In the genomic region with DNA sequence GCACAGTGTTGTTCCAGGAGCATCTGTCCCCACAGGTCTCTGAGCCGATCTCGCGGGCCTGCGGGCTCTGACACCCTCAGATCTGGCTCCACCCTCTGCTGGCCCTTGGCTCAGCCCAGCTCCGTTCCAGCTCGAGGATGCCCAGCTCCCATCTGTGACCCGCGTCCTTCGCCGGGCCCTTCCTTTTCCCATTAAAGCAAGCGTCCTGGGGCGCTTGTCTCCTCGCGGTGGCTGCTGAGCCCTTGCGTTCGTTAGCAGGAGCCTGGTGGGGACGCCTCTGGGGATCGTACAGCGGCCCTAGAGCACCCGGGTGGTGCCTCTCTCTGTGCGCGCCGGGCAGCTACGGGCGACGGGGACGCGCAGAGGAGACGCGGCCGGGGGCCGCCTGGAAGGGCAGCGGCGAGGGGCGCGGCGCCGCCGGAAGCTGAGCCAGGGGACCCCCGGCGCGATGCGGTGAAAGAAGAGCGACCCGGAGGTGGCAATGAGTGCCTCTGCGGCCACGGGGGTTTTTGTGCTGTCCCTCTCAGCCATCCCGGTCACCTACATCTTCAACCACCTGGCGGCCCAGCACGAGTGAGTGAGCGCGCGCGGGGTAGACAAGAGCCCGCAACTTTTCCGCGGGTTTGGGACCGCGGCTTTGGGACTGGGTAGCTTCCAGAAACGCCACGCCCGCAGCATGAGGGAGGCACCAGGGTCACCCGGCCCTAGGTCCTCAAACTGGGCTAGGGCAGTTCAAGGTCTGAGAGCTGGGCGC, we compare ENCODE assay signal across 8 mouse cellular contexts. TPM values are rescaled to one million over a fixed set of nuclear protein-coding genes. Genes with fewer than 3 reads are reported as not detected.
DNase-seq lines count a peak whose midpoint lies in the region; ATAC-seq and TF ChIP-seq lines count a peak whose summit lies in the region.

Gene Tm6sf1 (plus strand): TSS at position 34 of the 754 bp plus-strand sequence.

- WGBS in forebrain, embryonic 16.5 days, result under 1% methylated on average over 64 of the region's 64 CpGs
- WGBS in hindbrain, embryonic 16.5 days, result 1% methylated on average over 50 of the region's 64 CpGs
- WGBS in limb, embryonic 14.5 days, result 1% methylated on average over 34 of the region's 64 CpGs
- under 1% methylated on average over 64 of the region's 64 CpGs for WGBS in midbrain, embryonic 15.5 days

- no peak for TF ChIP-seq POLR2A in limb, embryonic 14.5 days (IDR thresholded peaks at IDR 0.05; ENCODE audit: borderline replicate concordance, extremely low read depth, insufficient read depth, insufficient read length)

- DNase-seq in layer of hippocampus, adult 18-20 months (ENCODE audit: low spot score in 2 of 2), result peak in 1 of 2 experiments; percentile 19
- DNase-seq in layer of hippocampus, adult 11-12 months (ENCODE audit: low spot score), result no peak
- DNase-seq in adrenal gland, postnatal 25 days, result peak; percentile 40
- DNase-seq in limb, embryonic 14.5 days (ENCODE audit: low spot score), result no peak
- peak; percentile 34 to 44 for DNase-seq in thymus, adult 18-20 months

- peaks cover 16% of the 10 kb centered on the region for H3K4me1 ChIP-seq in forebrain, embryonic 16.5 days (replicated peaks; ENCODE audit: control insufficient read depth, insufficient read depth, low read length)
- H3K4me1 ChIP-seq in hindbrain, embryonic 16.5 days (ENCODE audit: control insufficient read depth, insufficient read depth, low read depth, low read length), result peaks cover 19% of the 10 kb centered on the region
- peaks cover 5% of the 10 kb centered on the region; the same call in 1 of the 2 replicates for H3K4me1 ChIP-seq in limb, embryonic 14.5 days (ENCODE audit: control insufficient read depth, insufficient read depth, low read length)
- peaks cover 22% of the 10 kb centered on the region for H3K4me1 ChIP-seq in midbrain, embryonic 15.5 days

- H3K27me3 ChIP-seq in forebrain, embryonic 16.5 days (replicated peaks; ENCODE audit: control insufficient read depth, insufficient read depth, low read length), result peaks cover 3% of the 10 kb centered on the region; the same call in 1 of the 2 replicates
- peaks cover 4% of the 10 kb centered on the region for H3K27me3 ChIP-seq in hindbrain, embryonic 16.5 days (replicated peaks; ENCODE audit: control insufficient read depth, insufficient read depth, low read length)
- H3K27me3 ChIP-seq in limb, embryonic 14.5 days (ENCODE audit: control insufficient read depth, insufficient read depth, low read length), result peaks cover 18% of the 10 kb centered on the region
- peaks cover 16% of the 10 kb centered on the region for H3K27me3 ChIP-seq in midbrain, embryonic 15.5 days (replicated peaks)

- H3K4me2 ChIP-seq in forebrain, embryonic 16.5 days (ENCODE audit: low read length), result peak within 1 kb of the TSS; percentile 87
- H3K4me2 ChIP-seq in hindbrain, embryonic 16.5 days (ENCODE audit: low read length), result peak within 1 kb of the TSS; percentile 96
- H3K4me2 ChIP-seq in limb, embryonic 14.5 days (replicated peaks; ENCODE audit: low read depth, low read length, severe bottlenecking), result peak within 1 kb of the TSS; percentile 88
- peak within 1 kb of the TSS; percentile 91 for H3K4me2 ChIP-seq in midbrain, embryonic 15.5 days

- peak within 1 kb of the TSS; percentile 62 for H3K4me3 ChIP-seq in forebrain, embryonic 16.5 days (replicated peaks; ENCODE audit: low read length)
- peak within 1 kb of the TSS; percentile 69 for H3K4me3 ChIP-seq in hindbrain, embryonic 16.5 days (ENCODE audit: low read length)
- H3K4me3 ChIP-seq in limb, embryonic 14.5 days (replicated peaks; ENCODE audit: low read length), result peak within 1 kb of the TSS; percentile 60
- peak within 1 kb of the TSS; percentile 64 for H3K4me3 ChIP-seq in midbrain, embryonic 15.5 days

- H3K36me3 ChIP-seq in forebrain, embryonic 16.5 days (ENCODE audit: control insufficient read depth, insufficient read depth), result no peaks in the 10 kb centered on the region
- H3K36me3 ChIP-seq in hindbrain, embryonic 16.5 days (ENCODE audit: control insufficient read depth, insufficient read depth, low read length), result no peaks in the 10 kb centered on the region
- H3K36me3 ChIP-seq in limb, embryonic 14.5 days (ENCODE audit: control insufficient read depth, insufficient read depth, low read length), result no peaks in the 10 kb centered on the region
- no peaks in the 10 kb centered on the region for H3K36me3 ChIP-seq in midbrain, embryonic 15.5 days (replicated peaks)

- no peak within 1 kb of the TSS for H3K27ac ChIP-seq in forebrain, embryonic 16.5 days (ENCODE audit: low read length)
- peak within 1 kb of the TSS; percentile 41 for H3K27ac ChIP-seq in hindbrain, embryonic 16.5 days (ENCODE audit: low read depth, low read length)
- H3K27ac ChIP-seq in limb, embryonic 14.5 days (replicated peaks; ENCODE audit: low read depth, low read length), result no peak within 1 kb of the TSS
- H3K27ac ChIP-seq in midbrain, embryonic 15.5 days, result peak within 1 kb of the TSS; percentile 41; the same call in 1 of the 2 replicates

- H3K9me3 ChIP-seq in forebrain, embryonic 16.5 days (ENCODE audit: control insufficient read depth, low read length), result no peaks in the 10 kb centered on the region
- no peaks in the 10 kb centered on the region for H3K9me3 ChIP-seq in hindbrain, embryonic 16.5 days (ENCODE audit: control insufficient read depth, low read length)
- no peaks in the 10 kb centered on the region for H3K9me3 ChIP-seq in limb, embryonic 14.5 days (ENCODE audit: control insufficient read depth, low read length)
- no peaks in the 10 kb centered on the region for H3K9me3 ChIP-seq in midbrain, embryonic 15.5 days

- peak within 1 kb of the TSS; percentile 73 for H3K9ac ChIP-seq in forebrain, embryonic 16.5 days (replicated peaks; ENCODE audit: low read depth, low read length)
- H3K9ac ChIP-seq in hindbrain, embryonic 16.5 days (ENCODE audit: low read depth, low read length), result peak within 1 kb of the TSS; percentile 78
- peak within 1 kb of the TSS; percentile 69 for H3K9ac ChIP-seq in limb, embryonic 14.5 days (ENCODE audit: low read depth, low read length, severe bottlenecking)
- H3K9ac ChIP-seq in midbrain, embryonic 15.5 days, result peak within 1 kb of the TSS; percentile 57

- ATAC-seq in forebrain, embryonic 16.5 days, result peak; percentile 72
- peak; percentile 81 for ATAC-seq in hindbrain, embryonic 16.5 days
- peak; percentile 63; the same call in 1 of the 2 replicates for ATAC-seq in limb, embryonic 14.5 days (ENCODE audit: low FRiP score, low read depth)
- peak; percentile 79 for ATAC-seq in midbrain, embryonic 15.5 days (replicated peaks)

RNA-seq across cellular contexts. Expression of gene Tm6sf1, which starts in this region (rescaled TPM):
- 10 to 100 TPM; 10.2 to 14.3 TPM for total RNA-seq in layer of hippocampus, adult 18-20 months (2021)
- total RNA-seq in adrenal gland, postnatal 25 days (2021), result 11.6 and 12.4 TPM in 2 replicates
- 8.3 and 8.5 TPM in 2 replicates for polyA plus RNA-seq in forebrain, embryonic 16.5 days (2015; fragmentation: Nextera tagmentation; extraction: Ambion mirVana)
- 9.0 and 13.0 TPM in 2 replicates for polyA plus RNA-seq in hindbrain, embryonic 16.5 days (2015; fragmentation: Nextera tagmentation; extraction: Ambion mirVana)
- 49.0 and 56.7 TPM in 2 replicates for polyA plus RNA-seq in limb, embryonic 14.5 days (2012; rRNA removed)
- 21.2 and 26.6 TPM in 2 replicates for polyA plus RNA-seq in limb, embryonic 14.5 days (2014; fragmentation: Nextera tagmentation; extraction: Ambion mirVana)
- 10.2 and 10.9 TPM in 2 replicates for polyA plus RNA-seq in midbrain, embryonic 15.5 days (2015; fragmentation: Nextera tagmentation; extraction: Ambion mirVana)

Comparison
In these comparisons a context has a peak if more than half of its experiments do, and no peak if none do; other contexts are left out.
1. DNase-seq: peak in adrenal gland, postnatal 25 days (single experiment) and thymus, adult 18-20 months (2 of 2); none in layer of hippocampus, adult 11-12 months (single experiment) and limb, embryonic 14.5 days (single experiment).
2. H3K27ac ChIP-seq: peak in hindbrain, embryonic 16.5 days (single experiment) and midbrain, embryonic 15.5 days (single experiment); none in forebrain, embryonic 16.5 days (single experiment) and limb, embryonic 14.5 days (single experiment).
3. Peak in every context shown above with its lines, with median percentiles within 50 percentile points of each other: ATAC-seq, H3K4me2 ChIP-seq, H3K4me3 ChIP-seq and H3K9ac ChIP-seq.